8 mouse cellular contexts compared by ENCODE assay signal in the genomic region with DNA sequence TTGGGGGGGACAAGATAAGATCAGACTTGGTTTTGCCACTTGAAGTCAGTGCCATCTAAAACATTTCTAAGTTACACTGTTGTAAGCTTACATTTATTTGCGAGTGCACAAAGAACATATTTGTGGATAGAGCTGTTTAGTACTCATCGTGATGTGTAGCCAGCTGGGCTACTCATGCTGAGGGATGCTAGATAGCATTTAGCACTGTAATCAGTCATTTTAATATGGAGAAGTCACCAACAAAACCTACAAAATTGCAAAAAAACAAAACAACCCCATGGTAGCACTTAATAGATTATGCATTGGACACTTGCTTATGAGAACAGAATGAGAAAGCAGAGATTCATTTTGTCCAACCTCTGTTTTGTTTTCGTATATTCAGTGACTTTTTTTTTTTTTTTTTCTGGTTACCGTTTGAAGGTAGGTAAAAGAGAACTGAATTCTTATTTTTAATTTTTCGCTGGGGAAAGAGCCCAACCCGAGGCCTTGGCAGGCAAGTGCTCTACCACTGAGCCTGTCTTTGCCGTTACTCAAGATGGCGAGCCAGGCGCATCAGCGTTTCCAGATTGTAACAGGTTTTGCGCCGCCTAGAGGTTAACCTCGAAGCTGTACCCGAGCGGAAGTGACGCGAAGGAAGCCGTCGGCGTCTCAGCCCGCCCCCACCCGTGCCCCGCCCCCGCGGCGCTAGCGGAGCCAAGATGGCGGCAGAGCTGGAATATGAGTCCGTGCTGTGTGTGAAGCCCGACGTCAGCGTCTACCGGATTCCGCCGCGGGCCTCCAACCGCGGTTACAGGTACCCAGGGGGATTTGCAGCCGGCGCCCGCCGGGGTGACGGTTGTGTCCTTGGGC. TPM values are rescaled to one million over a fixed set of nuclear protein-coding genes. Genes with fewer than 3 reads are reported as not detected.
A peak's percentile ranks its signal among the peaks of the same experiment; 100 is the strongest.
DNase-seq lines count a peak whose midpoint lies in the region; ATAC-seq lines count a peak whose summit lies in the region.

A gene (plus strand): TSS at position 604 of the 849 bp plus-strand sequence.

- peak; percentile 95 for ATAC-seq in hindbrain, embryonic 12.5 days (ENCODE audit: low FRiP score)

- peak within 1 kb of the TSS; percentile 59 for H3K4me2 ChIP-seq in hindbrain, embryonic 12.5 days (replicated peaks)

- H3K4me3 ChIP-seq in hindbrain, embryonic 12.5 days = peak within 1 kb of the TSS; percentile 86

- peaks cover 6% of the 10 kb centered on the region; the same call in 1 of the 2 replicates for H3K36me3 ChIP-seq in hindbrain, embryonic 12.5 days

- no peaks in the 10 kb centered on the region for H3K9me3 ChIP-seq in hindbrain, embryonic 12.5 days (replicated peaks)

- H3K27ac ChIP-seq in hindbrain, embryonic 12.5 days = peak within 1 kb of the TSS; percentile 89

- H3K9ac ChIP-seq in hindbrain, embryonic 12.5 days = peak within 1 kb of the TSS; percentile 86

- H3K27me3 ChIP-seq in hindbrain, embryonic 12.5 days = no peaks in the 10 kb centered on the region; the same call in 1 of the 2 replicates

- 7% methylated on average over 43 of the region's 43 CpGs for WGBS in hindbrain, embryonic 12.5 days

- peak; percentile 99 for DNase-seq in NIH3T3 (ENCODE audit: low read depth)
- DNase-seq in cerebellum, postnatal 10 days = peak; percentile 99 to 100
- peak; percentile 93 to 98 for DNase-seq in frontal cortex, postnatal 10 days (ENCODE audit: low spot score in 2 of 2)
- DNase-seq in layer of hippocampus, postnatal 14 days (ENCODE audit: low spot score in 2 of 2) = peak; percentile 99
- DNase-seq in lung, postnatal 14 days = peak; percentile 98
- DNase-seq in retina, adult 2 months (ENCODE audit: low read depth, low spot score) = peak; percentile 94
- DNase-seq in thymus, postnatal 36 days = peak; percentile 93 to 95

- peaks cover 8% of the 10 kb centered on the region for H3K4me1 ChIP-seq in hindbrain, embryonic 12.5 days

RNA-seq across cellular contexts. Expression of the gene that starts here (rescaled TPM):
- polyA plus RNA-seq in hindbrain, embryonic 12.5 days (2016; fragmentation: Nextera tagmentation; extraction: Ambion mirVana) = 85.2 and 87.1 TPM in 2 replicates
- 100 to 1,000 TPM; 178 to 191 TPM for total RNA-seq in layer of hippocampus, postnatal 14 days (2021)

Comparison
In these comparisons a context has a peak if more than half of its experiments do, and no peak if none do; other contexts are left out.
1. Peak in every context shown above with its lines: DNase-seq, ATAC-seq, H3K4me3 ChIP-seq and H3K27ac ChIP-seq.